Mouse (Mus musculus) heart, postnatal 0 days (tissue): ENCODE measurements around the gene A430005L14Rik. TPM values are rescaled to one million over a fixed set of nuclear protein-coding genes. Genes with fewer than 3 reads are reported as not detected.

Experiments used
- ATAC-seq: fragments of 200-750 bp; cut with Nextera tagmentation; 2 replicates; pipeline ENCODE4 v1.8.0; 2017; ENCODE audit warnings: low read depth, moderate number of reproducible peaks, moderate library complexity; ENCODE audit not compliant: insufficient read depth
- DNase-seq: peaks from one replicate; pipeline ENCODE4 v3.0.0-alpha.2; 2016; ENCODE audit warnings: low spot score
- H3K27ac ChIP-seq: fragments of 300-500 bp; sonication (generic); 2 replicates; pipeline ENCODE4 v1.5.1; 2014; ENCODE audit warnings: low read depth, mild to moderate bottlenecking
- H3K27me3 ChIP-seq: fragments of 300-500 bp; sonication (generic); 2 replicates; pipeline ENCODE4 v1.6.1; 2014; ENCODE audit warnings: low read length, mixed read lengths; ENCODE audit not compliant: control insufficient read depth, insufficient read depth
- H3K36me3 ChIP-seq: fragments of 300-500 bp; sonication (generic); replicated peaks from 2 replicates; pipeline ENCODE4 v1.6.1; 2014; ENCODE audit warnings: low read length, mixed read lengths; ENCODE audit not compliant: control insufficient read depth, insufficient read depth
- H3K4me1 ChIP-seq: fragments of 300-500 bp; sonication (generic); 2 replicates; pipeline ENCODE4 v1.6.1; 2014; ENCODE audit warnings: antibody characterized with exemption; ENCODE audit not compliant: control insufficient read depth, insufficient read depth
- H3K4me2 ChIP-seq: fragments of 300-500 bp; sonication (generic); 2 replicates; pipeline ENCODE4 v1.6.1; 2014; ENCODE audit warnings: low read depth, mild to moderate bottlenecking, low read length, moderate library complexity
- H3K4me3 ChIP-seq: fragments of 300-500 bp; sonication (generic); 2 replicates; pipeline ENCODE4 v1.5.1; 2014; ENCODE audit warnings: low read depth, low read length
- H3K9ac ChIP-seq: fragments of 300-500 bp; sonication (generic); replicated peaks from 2 replicates; pipeline ENCODE4 v1.6.1; 2014; ENCODE audit warnings: low read depth, low read length, mixed read lengths
- H3K9me3 ChIP-seq: fragments of 300-500 bp; sonication (generic); replicated peaks from 2 replicates; pipeline ENCODE4 v1.6.1; 2016; ENCODE audit warnings: low read length; ENCODE audit not compliant: control insufficient read depth
- CTCF ChIP-seq: IDR thresholded peaks from 2 replicates; pipeline ENCODE4 v1.5.1; 2016; ENCODE audit warnings: antibody characterized with exemption, control low read depth, low read depth
- EP300 ChIP-seq: IDR thresholded peaks from 2 replicates; pipeline ENCODE4 v1.6.1; 2016; ENCODE audit warnings: antibody characterized with exemption, low read depth
- WGBS: fragments of 180-500 bp; shearing (Covaris S2); extraction: QIAGEN DNeasy Blood & Tissue Kit; methylation state at CpG from one replicate; pipeline ENCODE4 v1.1.7; 2014; 5-methylcytosine and 5-hydroxymethylcytosine counted together
- polyA plus RNA-seq: library from polyadenylated mRNA; unstranded; fragments of >200 nt; fragmentation: Nextera tagmentation; extraction: Ambion mirVana; gene quantifications from 2 replicates; pipeline ENCODE4 v1.2.1, GENCODE M21; 2015
- total RNA-seq: library from RNA; depleted of rRNA; stranded (reverse); fragments of >200 nt; gene quantifications from 2 replicates; pipeline ENCODE4 v1.2.3, GENCODE M21; 2014; ENCODE audit warnings: low replicate concordance; rRNA removed

Gene A430005L14Rik
- total and polyA plus RNA-seq, 2 experiments from 2014 or later: 27.1 to 45.0 TPM

GRCm38 (mm10) chr4:154007759-154008158 lies 50.7 kb downstream of the A430005L14Rik start:
- TF ChIP-seq EP300: no peak
- TF ChIP-seq CTCF: no peak
- peaks cover 10% of the 10 kb centered on the region for H3K4me1 ChIP-seq
- no peak overlapping the region for H3K4me3 ChIP-seq
- H3K27me3 ChIP-seq: no peaks in the 10 kb centered on the region
- H3K27ac ChIP-seq: no peak overlapping the region
- no peak for ATAC-seq
- peaks cover 42% of the 10 kb centered on the region for H3K36me3 ChIP-seq
- WGBS: 57% methylated on average over 4 of the region's 4 CpGs
- DNase-seq: no peak
- H3K9me3 ChIP-seq: no peaks in the 10 kb centered on the region
- no peak overlapping the region for H3K4me2 ChIP-seq
- H3K9ac ChIP-seq: no peak overlapping the region

- Histone ChIP-seq H3K4me3 (peak overlapping the region; percentile 99), H3K27ac (0 out of 2 replicates have a peak overlapping the region, but pooled peaks have one; percentile 14), H3K4me2 (peak overlapping the region; percentile 98), H3K4me1 (peaks cover 17% of the 10 kb centered on the region), H3K27me3 (no peaks in the 10 kb centered on the region), H3K9me3 (no peaks in the 10 kb centered on the region), H3K36me3 (peaks cover 33% of the 10 kb centered on the region), H3K9ac (peak overlapping the region; percentile 97; the same call in 1 of the 2 replicates)
- DNase-seq (no peak), ATAC-seq (peak; percentile 13; the same call in 1 of the 2 replicates)
- no peak for TF ChIP-seq EP300
- TF ChIP-seq CTCF: no peak
- 28% methylated on average over 13 of the region's 13 CpGs for WGBS
Measured at GRCm38 (mm10) chr4:154010907-154011645, 54.0 kb downstream of the A430005L14Rik start.

Other genes starting within 250 kb of the A430005L14Rik start
- 3.0 and 10.2 TPM in 2 replicates for gene Dffb, start 17.9 kb downstream of the A430005L14Rik start, total RNA-seq
- 4.2 and 4.3 TPM in 2 replicates for gene Dffb, start 17.9 kb downstream of the A430005L14Rik start, polyA plus RNA-seq
- gene Cep104, start 18.0 kb downstream of the A430005L14Rik start, total RNA-seq: 9.2 and 13.4 TPM in 2 replicates
- gene Cep104, start 18.0 kb downstream of the A430005L14Rik start, polyA plus RNA-seq: 10.0 and 11.3 TPM in 2 replicates
- 13.4 and 18.0 TPM in 2 replicates for gene Lrrc47, start 54.5 kb downstream of the A430005L14Rik start, total RNA-seq
- gene Lrrc47, start 54.5 kb downstream of the A430005L14Rik start, polyA plus RNA-seq: 11.1 and 12.2 TPM in 2 replicates
- 15.9 and 26.5 TPM in 2 replicates for gene Smim1, start 69.0 kb downstream of the A430005L14Rik start, total RNA-seq
- 23.8 and 32.6 TPM in 2 replicates for gene Smim1, start 69.0 kb downstream of the A430005L14Rik start, polyA plus RNA-seq
- not detected in 2 replicates for gene Ccdc27, start 85.4 kb downstream of the A430005L14Rik start, total RNA-seq
- gene Ccdc27, start 85.4 kb downstream of the A430005L14Rik start, polyA plus RNA-seq: not detected in 2 replicates
- gene Trp73, start 183.0 kb downstream of the A430005L14Rik start, total RNA-seq: not detected in 2 replicates
- gene Trp73, start 183.0 kb downstream of the A430005L14Rik start, polyA plus RNA-seq: 0.08 TPM in 1 of 2 replicates, not detected in the other
- 18.5 and 24.0 TPM in 2 replicates for gene Wrap73, start 185.1 kb downstream of the A430005L14Rik start, total RNA-seq
- gene Wrap73, start 185.1 kb downstream of the A430005L14Rik start, polyA plus RNA-seq: 14.3 and 16.6 TPM in 2 replicates
- gene Tprgl, start 203.4 kb downstream of the A430005L14Rik start, total RNA-seq: 116 and 146 TPM in 2 replicates
- gene Tprgl, start 203.4 kb downstream of the A430005L14Rik start, polyA plus RNA-seq: 123 and 131 TPM in 2 replicates
- gene Megf6, start 213.5 kb downstream of the A430005L14Rik start, total RNA-seq: 53.3 and 79.8 TPM in 2 replicates
- gene Megf6, start 213.5 kb downstream of the A430005L14Rik start, polyA plus RNA-seq: 11.6 and 12.9 TPM in 2 replicates